ENCODE assay signal across 9 mouse cellular contexts in the genomic region with DNA sequence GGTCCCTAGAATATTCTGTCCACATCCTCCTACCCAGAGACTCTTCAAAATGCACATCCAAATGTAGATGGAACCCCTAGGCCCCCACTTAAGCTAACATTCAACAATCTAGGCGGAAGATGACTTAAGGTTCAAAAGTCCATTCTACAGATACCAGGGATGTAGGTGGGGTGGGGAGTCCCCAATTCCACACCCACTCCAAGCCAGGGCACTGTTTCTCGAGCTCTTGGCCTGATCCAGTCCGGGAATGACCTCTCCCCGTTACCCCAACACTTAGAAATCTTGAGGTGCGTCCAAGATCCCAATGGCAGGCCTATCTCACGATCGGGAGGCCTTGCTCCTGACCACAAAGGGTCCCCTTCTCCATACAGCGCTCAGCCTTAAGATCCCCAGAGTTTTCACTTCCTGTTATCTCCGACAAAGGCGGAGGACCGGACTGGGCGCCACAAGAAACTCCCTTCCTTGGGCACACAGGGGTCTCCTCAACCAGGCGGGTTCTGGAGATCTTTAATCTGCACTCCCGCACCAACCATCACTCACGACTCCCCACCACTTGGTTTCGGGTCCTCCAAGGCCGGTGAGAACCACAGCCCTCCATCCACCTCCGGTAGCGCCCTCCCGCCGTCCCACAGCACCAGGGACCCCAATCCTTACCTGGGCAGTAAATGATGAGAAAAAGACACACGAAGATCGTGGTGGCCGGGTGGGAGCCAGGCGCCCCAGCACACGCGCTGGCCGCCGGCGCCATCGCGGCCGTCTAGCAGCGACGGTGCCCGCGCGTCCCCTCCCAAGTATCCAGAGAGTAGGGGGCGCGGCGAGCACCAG. TPM values are rescaled to one million over a fixed set of nuclear protein-coding genes. Genes with fewer than 3 reads are reported as not detected.
DNase-seq lines count a peak whose midpoint lies in the region; ATAC-seq and TF ChIP-seq lines count a peak whose summit lies in the region.
"Had no signal": no experiment of that assay in that cellular context is flagged by ENCODE, and none has a peak within 500 bp of the region (broad histone marks: within the 10 kb centered on the region; RNA-seq: fewer than 3 reads in every experiment).

No protein-coding gene starts in this region.

- TF ChIP-seq CTCF in intestine, postnatal 0 days (IDR thresholded peaks at IDR 0.05; ENCODE audit: low read depth), result no peak
- TF ChIP-seq CTCF in midbrain, postnatal 0 days (IDR thresholded peaks at IDR 0.05), result no peak

- 3% methylated on average over 41 of the region's 41 CpGs for WGBS in embryonic facial prominence, embryonic 10.5 days
- 3% methylated on average over 41 of the region's 41 CpGs for WGBS in intestine, postnatal 0 days
- WGBS in midbrain, postnatal 0 days, result 5% methylated on average over 41 of the region's 41 CpGs

- peak overlapping the region; percentile 70 for H3K4me2 ChIP-seq in intestine, postnatal 0 days (replicated peaks; ENCODE audit: low read depth)
- peak overlapping the region; percentile 52 for H3K4me2 ChIP-seq in midbrain, postnatal 0 days (ENCODE audit: low read depth, low read length, poor library complexity, severe bottlenecking)

- peaks cover 20% of the 10 kb centered on the region for H3K36me3 ChIP-seq in embryonic facial prominence, embryonic 10.5 days (replicated peaks)
- peaks cover 23% of the 10 kb centered on the region; the same call in 1 of the 2 replicates for H3K36me3 ChIP-seq in intestine, postnatal 0 days (ENCODE audit: control insufficient read depth, insufficient read depth)
- no peaks in the 10 kb centered on the region for H3K36me3 ChIP-seq in midbrain, postnatal 0 days (ENCODE audit: insufficient read depth, low read length)

- ATAC-seq in intestine, postnatal 0 days, result peak; percentile 6; the same call in 1 of the 2 replicates
- 0 out of 2 replicates have a peak, but pooled peaks have one; percentile 12 for ATAC-seq in midbrain, postnatal 0 days (ENCODE audit: low FRiP score)
- no peak for ATAC-seq in megakaryocyte-erythroid progenitor cell, adult 5-6 weeks (replicated peaks; ENCODE audit: low FRiP score, low TSS enrichment, poor library complexity, severe bottlenecking)

- peaks cover 21% of the 10 kb centered on the region for H3K4me1 ChIP-seq in embryonic facial prominence, embryonic 10.5 days
- H3K4me1 ChIP-seq in intestine, postnatal 0 days (replicated peaks; ENCODE audit: control insufficient read depth, insufficient read depth, low read length), result peaks cover 13% of the 10 kb centered on the region; the same call in 1 of the 2 replicates
- 0 out of 2 replicates have a peak, but pooled peaks cover 4% of the 10 kb centered on the region for H3K4me1 ChIP-seq in midbrain, postnatal 0 days (ENCODE audit: insufficient read depth, low read length)

- H3K4me3 ChIP-seq in embryonic facial prominence, embryonic 10.5 days, result peak overlapping the region; percentile 63
- H3K4me3 ChIP-seq in intestine, postnatal 0 days (ENCODE audit: low read depth, low read length), result peak overlapping the region; percentile 60
- H3K4me3 ChIP-seq in midbrain, postnatal 0 days (ENCODE audit: low read depth, low read length), result peak overlapping the region; percentile 32

- peak overlapping the region; percentile 82 for H3K27ac ChIP-seq in embryonic facial prominence, embryonic 10.5 days (replicated peaks)
- peak overlapping the region; percentile 96 for H3K27ac ChIP-seq in intestine, postnatal 0 days (ENCODE audit: low read depth, low read length)
- H3K27ac ChIP-seq in midbrain, postnatal 0 days (ENCODE audit: low read depth, low read length), result no peak overlapping the region

- H3K9me3 ChIP-seq in embryonic facial prominence, embryonic 10.5 days, result no peaks in the 10 kb centered on the region
- no peaks in the 10 kb centered on the region for H3K9me3 ChIP-seq in intestine, postnatal 0 days (ENCODE audit: control insufficient read depth)
- no peaks in the 10 kb centered on the region for H3K9me3 ChIP-seq in midbrain, postnatal 0 days (ENCODE audit: low read length)

- H3K27me3 ChIP-seq in embryonic facial prominence, embryonic 10.5 days (replicated peaks; ENCODE audit: low read depth, poor library complexity, severe bottlenecking), result peaks cover 23% of the 10 kb centered on the region
- H3K27me3 ChIP-seq in intestine, postnatal 0 days (replicated peaks; ENCODE audit: control insufficient read depth, insufficient read depth, low read length), result 0 out of 2 replicates have a peak, but pooled peaks cover 3% of the 10 kb centered on the region
- H3K27me3 ChIP-seq in midbrain, postnatal 0 days (ENCODE audit: insufficient read depth, low read length), result peaks cover 15% of the 10 kb centered on the region

- DNase-seq in kidney, adult 18-20 months, result peak; percentile 22
- no peak for DNase-seq in kidney, adult 8-10 months
- DNase-seq in embryonic facial prominence, embryonic 10.5 days (ENCODE audit: low spot score), result no peak
- DNase-seq in midbrain, postnatal 0 days (ENCODE audit: low spot score), result no peak
- no peak for DNase-seq in right cerebral cortex, adult 2 months (ENCODE audit: low spot score in 2 of 2)
- DNase-seq in layer of hippocampus, adult 18-20 months (ENCODE audit: low spot score in 2 of 2), result no peak
- DNase-seq: left cerebral cortex, postnatal 4 days had no signal

- H3K9ac ChIP-seq in intestine, postnatal 0 days (ENCODE audit: low read depth, low read length), result peak overlapping the region; percentile 67
- H3K9ac ChIP-seq in midbrain, postnatal 0 days (replicated peaks; ENCODE audit: low read length, poor library complexity, severe bottlenecking), result no peak overlapping the region

RNA-seq across cellular contexts. Expression of a gene that starts 0.6 kb away (rescaled TPM):
- polyA plus RNA-seq in embryonic facial prominence, embryonic 10.5 days (2016; fragmentation: Nextera tagmentation; extraction: Ambion mirVana), result 33.1 and 33.4 TPM in 2 replicates
- polyA plus RNA-seq in intestine, postnatal 0 days (2015; fragmentation: Nextera tagmentation; extraction: Ambion mirVana), result 110 and 118 TPM in 2 replicates
- total RNA-seq in midbrain, postnatal 0 days (2014; rRNA removed), result 29.7 and 30.3 TPM in 2 replicates
- 23.9 TPM in 2 replicates for polyA plus RNA-seq in midbrain, postnatal 0 days (2015; fragmentation: Nextera tagmentation; extraction: Ambion mirVana)
- total RNA-seq in megakaryocyte-erythroid progenitor cell, adult 5-6 weeks (2014; fragmentation: Nextera tagmentation), result not detected in 2 replicates
- total RNA-seq in megakaryocyte-erythroid progenitor cell, adult 5-6 weeks (2017), result 0.11 and 0.99 TPM in 2 replicates
- 1 to 10 TPM; 6.6 to 7.6 TPM for total RNA-seq in layer of hippocampus, adult 18-20 months (2021)

RNA-seq across cellular contexts. Expression of a gene that starts 1.0 kb away (rescaled TPM):
- polyA plus RNA-seq in embryonic facial prominence, embryonic 10.5 days (2016; fragmentation: Nextera tagmentation; extraction: Ambion mirVana), result 2.9 and 3.3 TPM in 2 replicates
- polyA plus RNA-seq in intestine, postnatal 0 days (2015; fragmentation: Nextera tagmentation; extraction: Ambion mirVana), result 10.4 and 12.0 TPM in 2 replicates
- 0.88 TPM in 1 of 2 replicates, not detected in the other for total RNA-seq in midbrain, postnatal 0 days (2014; rRNA removed)
- 0.85 and 0.91 TPM in 2 replicates for polyA plus RNA-seq in midbrain, postnatal 0 days (2015; fragmentation: Nextera tagmentation; extraction: Ambion mirVana)
- not detected in 2 replicates for total RNA-seq in megakaryocyte-erythroid progenitor cell, adult 5-6 weeks (2014; fragmentation: Nextera tagmentation)
- not detected in 2 replicates for total RNA-seq in megakaryocyte-erythroid progenitor cell, adult 5-6 weeks (2017)
- total RNA-seq in layer of hippocampus, adult 18-20 months (2021), result under 1 TPM in 1 of 2 experiments, not detected in 1; 0.18 TPM

RNA-seq across cellular contexts. Expression of a gene that starts 16.0 kb away (rescaled TPM):
- polyA plus RNA-seq in embryonic facial prominence, embryonic 10.5 days (2016; fragmentation: Nextera tagmentation; extraction: Ambion mirVana), result 25.1 and 29.6 TPM in 2 replicates
- polyA plus RNA-seq in intestine, postnatal 0 days (2015; fragmentation: Nextera tagmentation; extraction: Ambion mirVana), result 13.3 and 15.0 TPM in 2 replicates
- total RNA-seq in midbrain, postnatal 0 days (2014; rRNA removed), result 95.3 and 102 TPM in 2 replicates
- 27.0 and 28.4 TPM in 2 replicates for polyA plus RNA-seq in midbrain, postnatal 0 days (2015; fragmentation: Nextera tagmentation; extraction: Ambion mirVana)
- total RNA-seq in megakaryocyte-erythroid progenitor cell, adult 5-6 weeks (2014; fragmentation: Nextera tagmentation), result 56.5 and 84.3 TPM in 2 replicates
- 71.7 and 126 TPM in 2 replicates for total RNA-seq in megakaryocyte-erythroid progenitor cell, adult 5-6 weeks (2017)
- total RNA-seq in layer of hippocampus, adult 18-20 months (2021), result 100 to 1,000 TPM; 134 to 139 TPM

RNA-seq across cellular contexts. Expression of a gene that starts 28.8 kb away (rescaled TPM):
- polyA plus RNA-seq in embryonic facial prominence, embryonic 10.5 days (2016; fragmentation: Nextera tagmentation; extraction: Ambion mirVana), result not detected in 2 replicates
- polyA plus RNA-seq in intestine, postnatal 0 days (2015; fragmentation: Nextera tagmentation; extraction: Ambion mirVana), result 0.43 TPM in 1 of 2 replicates, not detected in the other
- not detected in 2 replicates for total RNA-seq in midbrain, postnatal 0 days (2014; rRNA removed)
- not detected in 2 replicates for polyA plus RNA-seq in midbrain, postnatal 0 days (2015; fragmentation: Nextera tagmentation; extraction: Ambion mirVana)
- total RNA-seq in megakaryocyte-erythroid progenitor cell, adult 5-6 weeks (2014; fragmentation: Nextera tagmentation), result not detected in 2 replicates
- total RNA-seq in megakaryocyte-erythroid progenitor cell, adult 5-6 weeks (2017), result not detected in 2 replicates
- not detected for total RNA-seq in layer of hippocampus, adult 18-20 months (2021)
- total RNA-seq: left cerebral cortex, postnatal 4 days had no signal

RNA-seq across cellular contexts. Expression of a gene that starts 48.2 kb away (rescaled TPM):
- not detected in 2 replicates for polyA plus RNA-seq in embryonic facial prominence, embryonic 10.5 days (2016; fragmentation: Nextera tagmentation; extraction: Ambion mirVana)
- polyA plus RNA-seq in intestine, postnatal 0 days (2015; fragmentation: Nextera tagmentation; extraction: Ambion mirVana), result not detected in 2 replicates
- not detected in 2 replicates for total RNA-seq in midbrain, postnatal 0 days (2014; rRNA removed)
- polyA plus RNA-seq in midbrain, postnatal 0 days (2015; fragmentation: Nextera tagmentation; extraction: Ambion mirVana), result not detected in 2 replicates
- total RNA-seq in megakaryocyte-erythroid progenitor cell, adult 5-6 weeks (2014; fragmentation: Nextera tagmentation), result not detected in 2 replicates
- not detected in 2 replicates for total RNA-seq in megakaryocyte-erythroid progenitor cell, adult 5-6 weeks (2017)
- not detected for total RNA-seq in layer of hippocampus, adult 18-20 months (2021)
- total RNA-seq: left cerebral cortex, postnatal 4 days had no signal
